Mouse (Mus musculus) cerebellum, adult 2 months (tissue): ENCODE measurements around the gene Atp5h. TPM values are rescaled to one million over a fixed set of nuclear protein-coding genes. Genes with fewer than 3 reads are reported as not detected.

Source experiments
- DNase-seq, 2 experiments: peaks; one replicate each; pipeline ENCODE4 v3.0.0; 2021
- H3K27ac ChIP-seq: fragments of 200-500 bp; 2 replicates; pipeline ENCODE4 v1.5.1; 2012; ENCODE audit warnings: low read length, control low read depth, inconsistent platforms; ENCODE audit not compliant: insufficient read depth
- H3K27me3 ChIP-seq: fragments of 200-500 bp; 2 replicates; pipeline ENCODE4 v1.6.1; 2012; ENCODE audit warnings: inconsistent platforms, mild to moderate bottlenecking, low read length, moderate library complexity; ENCODE audit not compliant: control insufficient read depth, insufficient read depth
- H3K4me1 ChIP-seq: fragments of 200-500 bp; 2 replicates; pipeline ENCODE4 v1.6.1; 2011; ENCODE audit warnings: low read length; ENCODE audit not compliant: control insufficient read depth, insufficient read depth
- H3K4me3 ChIP-seq: fragments of 200-500 bp; replicated peaks from 2 replicates; pipeline ENCODE3; 2011; ENCODE audit warnings: mild to moderate bottlenecking, low read depth, low read length, control low read depth; ENCODE audit not compliant: insufficient read depth
- CTCF ChIP-seq: fragments of 200-500 bp; IDR thresholded peaks from 2 replicates; pipeline ENCODE4 v1.5.1; 2011; ENCODE audit warnings: low read depth, mild to moderate bottlenecking, control low read depth, low read length, moderate library complexity, borderline replicate concordance; ENCODE audit not compliant: insufficient read depth
- POLR2A ChIP-seq: fragments of 200-500 bp; IDR thresholded peaks from 2 replicates; pipeline ENCODE4 v1.6.1; 2011; ENCODE audit warnings: low read length, control low read depth, borderline replicate concordance; ENCODE audit not compliant: insufficient read depth
- WGBS: fragments of 180-500 bp; shearing (Covaris S2); methylation state at CpG from one replicate; pipeline ENCODE4 v1.1.7; 2018; 5-methylcytosine and 5-hydroxymethylcytosine counted together
- polyA plus RNA-seq: library from polyadenylated mRNA; depleted of rRNA; stranded (reverse); fragments of >200 nt; gene quantifications from 2 replicates; pipeline ENCODE4 v1.2.3, GENCODE M21; 2012

The Atp5h gene
- polyA plus RNA-seq, 1 experiment, result 972 TPM

- H3K4me1 ChIP-seq, result peaks cover 8% of the 10 kb centered on the region; the same call in 1 of the 2 replicates
- H3K4me3 ChIP-seq, result peak overlapping the region; percentile 56
- peak overlapping the region; percentile 74 for H3K27ac ChIP-seq
- no peaks in the 10 kb centered on the region for H3K27me3 ChIP-seq
- DNase-seq, result peak; percentile 77 to 81
- WGBS, result 8% methylated on average over 31 of the region's 31 CpGs
- TF ChIP-seq CTCF (no peak), POLR2A (peak; percentile 39; the same call in 1 of the 2 replicates)
Measured at GRCm38 (mm10) chr11:115435596-115436337, 16.0 kb upstream of the Atp5h start.

- no peak overlapping the region for H3K27ac ChIP-seq
- H3K4me3 ChIP-seq, result no peak overlapping the region
- 84% methylated on average over 6 of the region's 6 CpGs for WGBS
- no peak for TF ChIP-seq POLR2A
- no peak for TF ChIP-seq CTCF
- no peak for DNase-seq
- H3K27me3 ChIP-seq, result no peaks in the 10 kb centered on the region
- H3K4me1 ChIP-seq, result peaks cover 20% of the 10 kb centered on the region
Measured at GRCm38 (mm10) chr11:115433342-115433741, 13.6 kb upstream of the Atp5h start.

GRCm38 (mm10) chr11:115432814-115433213, 13.1 kb upstream of the Atp5h start:
- no peak for DNase-seq
- Histone ChIP-seq H3K27ac (no peak overlapping the region), H3K27me3 (no peaks in the 10 kb centered on the region), H3K4me1 (peaks cover 25% of the 10 kb centered on the region), H3K4me3 (no peak overlapping the region)
- WGBS, result 68% methylated on average over 4 of the region's 4 CpGs
- TF ChIP-seq POLR2A (no peak), CTCF (no peak)

- TF ChIP-seq POLR2A (no peak), CTCF (no peak)
- H3K27ac ChIP-seq, result no peak overlapping the region
- H3K4me3 ChIP-seq, result no peak overlapping the region
- no peaks in the 10 kb centered on the region for H3K27me3 ChIP-seq
- DNase-seq, result no peak
- WGBS, result 91% methylated on average over 6 of the region's 6 CpGs
- H3K4me1 ChIP-seq, result peaks cover 23% of the 10 kb centered on the region
Measured at GRCm38 (mm10) chr11:115430561-115430960, 10.8 kb upstream of the Atp5h start.

GRCm38 (mm10) chr11:115429307-115429706, 9.5 kb upstream of the Atp5h start:
- WGBS, result 32% methylated on average over 7 of the region's 7 CpGs
- Histone ChIP-seq H3K4me1 (peaks cover 23% of the 10 kb centered on the region), H3K27ac (0 out of 2 replicates have a peak overlapping the region, but pooled peaks have one; percentile 15), H3K27me3 (no peaks in the 10 kb centered on the region), H3K4me3 (no peak overlapping the region)
- DNase-seq, result peak; percentile 48 to 58
- TF ChIP-seq POLR2A, result no peak
- TF ChIP-seq CTCF, result no peak

GRCm38 (mm10) chr11:115427482-115428331, 7.9 kb upstream of the Atp5h start:
- WGBS, result 19% methylated on average over 20 of the region's 20 CpGs
- peak; percentile 81 to 82 for DNase-seq
- H3K4me1 ChIP-seq, result peaks cover 23% of the 10 kb centered on the region
- peak overlapping the region; percentile 8 for H3K4me3 ChIP-seq
- H3K27ac ChIP-seq, result peak overlapping the region; percentile 39
- TF ChIP-seq POLR2A (peak; percentile 11; the same call in 1 of the 2 replicates), CTCF (peak; percentile 75)
- no peaks in the 10 kb centered on the region for H3K27me3 ChIP-seq

- TF ChIP-seq CTCF (no peak), POLR2A (no peak)
- H3K27ac ChIP-seq, result no peak overlapping the region
- 80% methylated on average over 6 of the region's 6 CpGs for WGBS
Measured at GRCm38 (mm10) chr11:115425671-115426070, 5.9 kb upstream of the Atp5h start.

GRCm38 (mm10) chr11:115424666-115425065, 4.9 kb upstream of the Atp5h start:
- TF ChIP-seq CTCF (no peak), POLR2A (no peak)
- no peak overlapping the region for H3K27ac ChIP-seq
- DNase-seq, result no peak
- no peak overlapping the region for H3K4me3 ChIP-seq
- WGBS, result 86% methylated on average over 7 of the region's 7 CpGs
- no peaks in the 10 kb centered on the region for H3K27me3 ChIP-seq
- peaks cover 23% of the 10 kb centered on the region for H3K4me1 ChIP-seq

More at GRCm38 (mm10) chr11:115425671-115426070, 5.9 kb upstream of the Atp5h start:
- H3K27me3 ChIP-seq, result no peaks in the 10 kb centered on the region
- peaks cover 23% of the 10 kb centered on the region for H3K4me1 ChIP-seq
- DNase-seq, result no peak
- no peak overlapping the region for H3K4me3 ChIP-seq
